Mouse (Mus musculus) gastrocnemius, adult 18-20 months (tissue): ENCODE results near the gene Vapb. TPM values are rescaled to one million over a fixed set of nuclear protein-coding genes. Genes with fewer than 3 reads are reported as not detected.
"Not testable (repeated sequence)": the region's sequence is repeated elsewhere in the genome, so short reads cannot be mapped to it uniquely, and the experiment has no call there.

Experiments used
- DNase-seq: peaks from one replicate; pipeline ENCODE4 v3.0.0; 2021; ENCODE audit warnings: low spot score
- long read RNA-seq, 2 experiments: library from polyadenylated mRNA; stranded (forward); transcript quantifications; one replicate each; pipeline ENCODE4 v2.0.0; 2021
- total RNA-seq, 2 experiments: library from RNA; stranded (reverse); gene quantifications; 2 replicates each; pipeline ENCODE4 v1.2.3; 2021

Vapb gene
- 100 to 1,000 TPM; 160 to 163 TPM for total RNA-seq
- long read RNA-seq, experiment 1, full-length matches to known transcripts = 6 of 14 reads
- long read RNA-seq, experiment 1, partial matches to known transcripts = 0 of 14 reads
- long read RNA-seq, experiment 1, other reads (novel, unspliced or antisense) = 8 of 14 reads
- long read RNA-seq, experiment 2, full-length matches to known transcripts = 7 of 17 reads
- long read RNA-seq, experiment 2, partial matches to known transcripts = 0 of 17 reads
- long read RNA-seq, experiment 2, other reads (novel, unspliced or antisense) = 10 of 17 reads

DNA sequence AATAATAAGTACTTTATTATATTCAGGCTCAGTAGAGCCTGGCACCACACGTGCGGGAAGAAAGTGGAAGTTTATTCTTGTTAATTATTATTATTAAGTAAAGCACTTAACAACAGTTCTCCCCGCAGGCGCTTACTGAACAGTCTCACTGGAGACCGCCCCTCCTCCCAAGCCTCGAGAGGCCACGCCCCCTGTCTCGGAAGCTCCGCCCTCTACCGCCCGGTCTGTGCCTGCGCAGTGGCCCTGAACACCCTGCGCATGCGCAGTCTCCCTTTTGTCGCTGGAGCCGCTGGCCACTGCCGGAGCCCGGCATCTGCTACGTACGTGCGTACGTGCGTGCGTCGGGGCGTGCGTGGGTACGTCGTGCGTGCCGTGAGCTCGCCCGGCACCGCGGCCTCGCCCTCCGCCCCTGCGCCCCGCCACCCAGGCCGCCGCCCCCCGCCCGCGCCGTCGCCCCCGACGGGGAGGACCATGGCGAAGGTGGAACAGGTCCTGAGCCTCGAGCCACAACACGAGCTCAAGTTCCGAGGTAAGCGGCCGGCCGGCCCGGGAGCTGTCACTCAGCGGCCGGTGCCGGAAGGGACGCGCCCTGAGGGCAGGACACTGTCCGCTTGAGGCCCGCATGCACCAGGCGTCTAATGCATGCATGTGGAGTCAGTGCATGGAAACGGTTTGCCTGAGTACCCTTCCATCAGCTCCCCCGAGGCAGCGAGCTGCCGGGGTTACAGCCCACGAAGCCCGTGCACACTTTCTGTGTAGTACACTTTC, at the start of gene Vapb:
Vapb (plus strand) TSS at position 290 of the 768 bp plus-strand sequence.
- peak; percentile 99 for DNase-seq

DNA sequence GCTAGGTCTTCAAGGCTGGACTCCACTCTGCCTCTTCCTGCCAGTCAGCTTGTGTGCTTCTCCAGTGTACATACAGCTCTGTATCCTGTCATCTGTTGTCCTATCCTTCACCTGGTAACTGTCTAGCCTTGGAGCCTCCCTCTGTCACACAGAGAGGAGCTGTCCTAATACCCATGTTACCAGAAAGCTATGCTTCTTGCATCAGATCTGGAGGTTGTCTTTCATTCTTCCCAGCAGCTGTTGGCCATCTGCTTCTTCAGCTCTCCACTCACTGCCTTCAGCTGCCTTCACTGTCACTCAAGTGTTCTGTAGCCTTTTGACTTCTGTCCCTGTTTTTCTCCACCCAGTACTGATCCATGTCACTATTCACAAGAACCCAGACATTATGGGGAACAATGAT, 47.5 kb upstream of the Vapb start:
- no peak for DNase-seq

DNA sequence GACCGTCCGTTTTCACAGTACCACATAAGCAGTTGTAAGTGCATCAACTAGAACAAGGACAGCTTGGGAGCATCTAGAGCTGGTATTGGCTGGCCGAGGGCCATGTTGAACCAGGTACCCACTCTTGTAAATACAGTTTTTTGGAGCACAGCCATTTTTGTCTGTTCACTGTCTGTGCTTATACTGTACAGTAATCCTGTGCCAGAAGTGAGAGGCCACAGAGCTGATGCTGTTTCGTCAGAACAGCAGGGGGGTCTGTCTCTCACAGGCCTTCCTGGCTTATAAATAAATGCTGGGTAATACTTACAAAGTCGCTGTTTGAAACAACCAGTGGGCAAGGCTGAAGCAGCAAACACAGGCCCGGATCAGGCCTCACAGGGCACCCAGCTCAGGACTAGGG, 45.6 kb upstream of the Vapb start:
- DNase-seq = no peak

DNA sequence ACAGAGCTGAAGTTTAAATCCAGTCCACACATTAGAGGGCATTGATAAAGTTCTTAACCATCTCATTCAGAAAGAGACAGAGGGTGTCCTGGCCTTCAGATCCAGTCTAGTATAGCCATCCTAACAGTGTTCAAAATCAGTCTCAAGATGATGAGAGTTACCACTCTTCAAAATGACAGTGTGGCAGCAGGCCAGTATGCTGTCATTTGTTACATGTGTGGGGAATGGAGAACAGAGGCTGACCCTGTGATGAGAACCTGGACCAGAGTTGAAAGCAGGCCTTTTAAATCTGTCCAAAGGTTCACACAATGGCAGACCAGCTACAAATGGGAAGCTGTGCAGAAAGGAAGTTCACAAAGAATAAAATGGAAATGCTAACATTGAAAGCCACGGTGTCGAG, 44.6 kb upstream of the Vapb start:
- no peak for DNase-seq

DNA sequence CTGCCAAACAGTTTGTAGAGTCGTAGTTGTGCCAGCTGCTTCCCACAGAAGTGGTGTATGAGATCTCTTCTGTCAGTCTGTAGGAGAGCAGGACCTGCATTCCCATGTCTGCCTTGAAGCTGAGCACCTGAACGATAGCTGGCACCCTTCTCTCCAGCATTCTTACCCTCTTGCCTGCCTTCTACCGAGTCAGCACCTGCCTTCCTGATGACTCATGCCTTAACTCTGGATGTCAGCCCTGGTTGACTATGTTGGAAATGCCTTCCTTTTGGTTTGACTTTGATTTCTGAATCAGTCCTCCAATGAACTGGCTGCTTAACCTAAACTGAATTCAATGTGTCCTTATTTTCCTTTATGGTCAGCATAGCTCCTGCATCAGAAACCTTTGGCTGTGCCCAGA, 38.5 kb upstream of the Vapb start:
- no peak for DNase-seq

DNA sequence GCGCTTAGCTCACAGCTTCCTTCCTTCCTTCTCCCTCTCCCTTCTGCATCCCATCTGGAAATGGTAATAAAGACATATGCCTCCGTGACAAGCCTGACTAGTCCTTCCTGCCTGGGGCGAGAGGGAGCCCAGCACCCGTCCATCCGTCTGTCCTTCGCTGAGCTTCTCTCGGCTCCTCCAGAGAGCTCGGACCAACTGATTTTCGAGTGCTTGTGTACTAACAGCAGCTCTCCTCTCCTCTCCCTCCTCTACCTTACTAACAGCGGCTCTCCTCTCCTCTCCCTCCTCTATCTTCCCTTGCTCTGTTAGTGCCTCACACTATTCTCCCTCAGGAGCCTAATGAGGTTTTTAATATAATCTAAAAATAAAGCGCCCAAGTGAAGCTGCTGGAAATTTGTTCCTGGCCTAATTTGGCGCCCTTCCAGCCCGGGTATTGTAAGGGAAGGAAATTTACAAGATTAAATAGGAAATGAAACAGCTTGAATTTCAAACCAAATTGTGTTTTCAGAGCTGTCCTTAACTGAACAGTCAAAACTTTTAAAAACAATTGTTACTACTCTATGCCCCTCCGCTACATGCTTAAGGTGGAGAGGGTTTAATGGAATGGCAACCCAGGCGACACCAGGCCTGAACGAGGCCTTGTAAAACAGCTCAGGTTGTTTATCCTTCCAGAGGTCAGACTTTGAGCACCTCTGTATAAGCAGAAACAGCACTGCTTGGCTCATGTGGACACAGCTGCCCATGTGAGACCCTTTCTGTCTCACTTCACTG, 35.0 kb upstream of the Vapb start:
- no peak for DNase-seq

DNA sequence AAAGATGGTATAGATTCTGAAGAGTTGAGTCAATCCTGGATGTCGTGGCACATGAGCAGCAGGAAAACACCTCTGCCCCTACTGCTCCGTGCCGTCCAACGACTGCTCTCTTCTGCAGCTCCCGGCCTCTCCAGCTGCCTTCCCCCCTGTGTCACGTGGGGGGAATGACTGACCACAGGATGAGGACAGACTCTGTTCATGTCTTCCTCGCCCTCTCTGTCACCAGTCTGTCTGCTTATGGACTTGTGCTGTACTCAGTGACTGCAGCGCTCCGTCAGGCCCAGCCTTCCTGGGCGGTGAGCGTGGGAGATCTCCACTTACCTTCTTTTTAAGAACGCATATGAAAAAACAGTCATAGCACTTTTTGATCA, 34.5 kb upstream of the Vapb start:
- no peak for DNase-seq

DNA sequence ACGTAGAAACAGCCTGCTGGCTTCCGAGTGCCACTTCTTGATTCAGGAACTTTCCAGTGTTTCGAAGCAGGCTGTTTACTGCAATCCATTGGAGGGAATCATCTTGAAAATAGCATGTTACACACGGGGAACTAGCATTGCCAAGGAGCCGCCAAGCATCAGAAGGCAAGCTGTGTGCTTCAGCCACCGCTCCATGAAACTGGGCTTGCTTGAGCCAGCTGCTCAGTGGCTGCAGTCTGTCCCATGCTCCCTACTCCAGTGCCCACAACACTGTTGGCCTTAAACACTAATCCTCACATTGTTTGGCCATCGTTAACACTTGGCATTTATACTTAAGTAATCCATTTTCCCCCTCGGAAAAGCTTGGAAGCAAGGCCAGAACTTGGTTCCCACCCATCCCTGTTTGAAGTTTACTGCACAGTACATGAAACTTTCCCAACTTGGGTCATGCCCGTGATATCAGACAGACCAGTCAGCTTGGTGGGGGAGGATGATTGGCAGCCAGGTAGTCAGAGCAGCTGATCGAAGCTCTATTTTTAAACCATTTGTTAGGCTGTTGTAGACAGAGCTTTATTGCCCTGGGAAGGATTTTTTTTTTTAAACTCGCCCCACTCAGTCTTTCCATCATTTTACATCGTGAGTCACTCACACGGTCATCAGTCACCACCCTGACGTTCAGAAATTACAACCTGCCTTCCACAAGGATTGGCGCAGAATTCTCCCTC, 31.3 kb upstream of the Vapb start:
- no peak for DNase-seq

DNA sequence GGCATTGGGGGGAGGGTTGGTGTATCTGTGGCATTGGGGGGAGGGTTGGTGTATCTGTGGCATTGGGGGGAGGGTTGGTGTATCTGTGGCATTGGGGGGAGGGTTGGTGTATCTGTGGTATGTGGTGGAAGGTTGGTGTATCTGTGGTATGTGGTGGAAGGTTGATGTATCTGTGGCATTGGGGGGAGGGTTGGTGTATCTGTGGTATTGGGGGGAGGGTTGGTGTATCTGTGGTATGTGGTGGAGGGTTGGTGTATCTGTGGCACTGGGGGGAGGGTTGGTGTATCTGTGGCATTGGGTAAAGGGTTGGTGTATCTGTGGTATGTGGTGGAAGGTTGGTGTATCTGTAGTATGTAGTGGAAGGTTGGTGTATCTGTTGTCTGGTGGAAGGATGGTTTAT, 29.7 kb upstream of the Vapb start:
- not testable (repeated sequence) for DNase-seq

DNA sequence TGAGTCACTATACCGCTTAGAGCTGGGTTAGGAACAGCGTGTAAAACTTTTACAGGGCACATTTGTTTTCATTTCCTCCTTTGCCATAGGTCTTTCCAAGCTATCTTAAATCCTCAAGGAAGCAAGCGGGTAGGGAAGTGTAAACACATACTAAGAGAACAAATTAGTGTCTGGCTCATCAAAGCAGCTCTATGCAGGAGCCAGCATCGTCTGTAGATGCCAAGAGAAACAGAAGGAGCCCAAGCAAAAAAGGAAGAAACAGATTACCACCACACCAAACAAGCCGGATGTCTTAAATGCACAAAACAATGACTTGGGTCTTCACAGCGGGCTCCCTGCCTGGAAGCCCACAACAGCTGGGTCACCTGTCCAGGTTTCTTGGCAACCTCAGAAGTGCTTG, 27.1 kb upstream of the Vapb start:
- DNase-seq = no peak

DNA sequence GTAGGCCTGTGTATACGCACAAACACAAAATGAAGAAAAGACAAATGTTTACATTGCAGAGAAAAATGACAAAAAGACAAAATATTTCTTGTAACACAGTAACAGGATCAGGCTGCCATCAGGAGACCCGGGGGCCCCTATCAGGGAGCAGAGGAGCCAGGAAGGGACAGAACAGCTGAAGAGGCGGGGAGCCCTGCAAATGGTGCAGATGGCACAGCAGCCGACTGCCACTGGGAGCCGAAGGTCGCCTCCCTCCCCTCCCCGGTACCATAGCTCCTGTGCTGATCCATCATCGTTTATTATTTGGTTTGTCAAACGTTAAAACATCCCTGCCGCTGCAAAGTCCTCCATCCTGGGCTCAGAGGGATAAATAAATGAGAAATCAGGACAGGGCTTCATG, 24.7 kb upstream of the Vapb start:
- DNase-seq = no peak

DNA sequence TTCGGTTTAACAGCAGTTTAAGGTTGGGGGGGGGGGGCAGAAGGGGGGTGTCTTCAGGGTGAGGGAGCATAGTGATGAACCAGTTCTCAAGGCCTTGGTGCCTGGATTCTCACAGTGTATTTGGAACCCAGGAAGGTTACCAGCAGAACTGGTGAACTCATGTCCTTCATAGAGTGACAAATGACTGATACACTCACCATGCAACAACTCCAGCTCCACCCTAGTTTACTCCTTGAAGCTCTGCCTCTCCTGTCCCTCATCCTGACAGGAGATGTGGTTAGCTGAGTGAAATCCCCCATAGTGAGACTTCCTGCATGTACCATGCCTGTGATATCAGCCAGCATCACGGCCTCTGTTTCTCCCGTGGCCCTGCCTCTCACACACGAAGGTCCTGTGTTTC, 24.1 kb upstream of the Vapb start:
- DNase-seq = no peak

DNA sequence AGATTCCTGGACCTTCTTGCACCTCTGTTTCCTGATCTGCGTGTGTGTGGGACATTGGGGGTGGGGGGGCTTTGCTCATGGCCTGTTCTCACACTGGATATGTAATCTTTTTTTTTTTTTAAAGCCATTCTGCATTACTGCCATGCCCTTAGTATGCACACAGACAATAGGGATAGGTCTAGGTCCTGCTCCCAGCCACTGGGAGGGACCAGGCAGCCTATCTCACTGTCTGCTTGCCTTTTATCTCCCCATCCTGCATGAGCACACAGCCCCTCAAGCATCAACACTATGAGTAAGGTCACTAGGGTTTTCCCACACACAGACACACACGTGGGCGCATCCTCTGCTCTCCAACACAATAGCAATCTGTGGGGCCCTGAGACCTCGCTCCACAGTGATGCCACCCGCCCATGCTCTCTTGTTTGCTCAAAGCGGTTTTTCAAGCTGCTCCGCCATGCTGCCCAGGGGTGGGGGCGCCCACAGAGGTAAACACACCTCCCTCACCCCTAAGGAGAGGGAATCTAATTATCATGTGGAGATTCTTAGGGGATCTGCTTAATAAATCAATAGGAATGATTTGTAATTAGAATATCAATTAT, 22.6 kb upstream of the Vapb start:
- no peak for DNase-seq

DNA sequence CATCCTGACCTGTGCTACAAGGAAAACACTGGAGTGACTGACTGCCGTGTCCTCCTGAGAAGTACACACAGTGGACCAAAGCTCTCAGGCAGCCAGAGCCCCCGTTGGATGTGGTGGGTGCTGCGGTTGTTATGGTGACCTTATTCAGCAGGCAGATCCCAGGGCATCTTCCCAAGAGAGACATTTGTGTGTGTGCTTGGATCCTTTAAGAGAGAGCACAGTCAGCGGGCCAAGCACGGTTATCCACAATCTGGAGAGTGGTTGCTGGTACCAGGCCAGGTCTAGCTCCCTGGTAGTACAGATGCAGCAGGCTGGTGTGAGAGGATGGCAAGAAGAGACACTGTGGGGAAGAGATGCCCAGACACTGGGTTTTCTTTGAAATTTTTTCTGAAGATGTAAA, 20.3 kb upstream of the Vapb start:
- DNase-seq = no peak

DNA sequence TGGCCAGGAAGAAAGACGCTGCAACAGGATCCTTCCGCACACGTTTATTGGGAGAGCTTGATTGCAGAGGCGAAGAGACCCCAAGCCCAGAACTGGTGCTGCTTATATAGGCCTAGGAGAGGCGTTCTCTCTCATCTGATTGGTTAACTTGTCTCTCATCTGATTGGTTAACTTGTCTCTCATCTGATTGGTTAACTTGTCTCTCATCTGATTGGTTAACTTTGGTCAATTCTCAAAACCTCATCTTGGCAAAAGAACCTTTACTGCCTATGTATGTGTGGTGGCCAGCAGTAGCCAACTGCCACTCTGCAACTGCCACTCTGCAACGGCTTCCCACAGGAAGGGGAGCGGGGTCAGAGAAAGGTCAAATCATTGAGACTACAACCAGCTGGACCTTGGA, 18.2 kb upstream of the Vapb start, which contains the start of gene 1700010B08Rik:
1700010B08Rik (plus strand) TSS at position 301 of the 400 bp plus-strand sequence.
- not testable (repeated sequence) for DNase-seq

DNA sequence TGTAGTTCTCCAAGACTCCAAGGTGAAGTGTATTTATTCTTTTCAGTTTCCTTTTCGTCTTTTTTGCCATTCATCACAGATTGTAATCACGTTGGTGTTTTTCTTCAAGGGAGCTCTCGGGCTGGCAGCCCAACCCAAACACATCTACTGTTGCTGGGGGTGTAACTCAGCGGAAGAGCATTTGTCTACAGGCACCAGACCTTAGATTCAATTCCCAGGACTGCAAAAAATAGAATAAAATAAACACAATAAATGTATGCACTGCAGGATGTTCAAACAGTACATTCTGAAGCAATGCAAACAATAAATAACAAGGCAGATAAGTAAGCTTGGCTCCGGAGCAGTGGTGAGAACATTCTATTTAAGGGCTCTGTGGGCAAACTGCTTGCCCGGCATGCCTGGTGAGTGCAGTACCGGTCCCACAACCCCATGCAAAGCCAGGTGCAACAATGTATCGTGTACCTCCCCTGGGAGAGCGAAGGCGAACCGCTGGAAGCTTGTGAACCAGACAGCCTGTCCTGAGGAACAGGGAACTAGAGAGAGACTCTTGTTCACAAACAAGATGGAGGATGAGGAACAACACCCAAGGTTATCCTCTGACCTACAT, 15.0 kb upstream of the Vapb start:
- DNase-seq = no peak

DNA sequence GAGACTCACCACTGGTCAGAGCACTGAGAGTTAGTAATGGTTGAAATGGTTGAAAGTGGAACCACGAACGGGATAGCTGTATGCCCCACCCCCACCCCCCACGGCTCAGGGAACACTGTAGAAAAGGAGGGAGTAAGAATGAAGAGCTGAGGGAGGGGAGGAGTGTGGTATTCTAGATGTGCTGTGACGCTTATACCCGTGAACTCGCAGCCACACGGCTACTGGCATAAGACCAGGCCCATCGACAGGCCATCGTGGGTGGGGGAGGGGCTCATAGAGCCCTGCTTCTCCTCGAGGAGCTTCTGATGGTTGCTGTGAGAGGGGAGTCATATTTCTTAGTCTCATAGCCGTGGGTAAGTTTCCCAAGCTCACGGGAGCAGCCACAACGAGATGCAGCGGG, 12.9 kb upstream of the Vapb start:
- DNase-seq = no peak

DNA sequence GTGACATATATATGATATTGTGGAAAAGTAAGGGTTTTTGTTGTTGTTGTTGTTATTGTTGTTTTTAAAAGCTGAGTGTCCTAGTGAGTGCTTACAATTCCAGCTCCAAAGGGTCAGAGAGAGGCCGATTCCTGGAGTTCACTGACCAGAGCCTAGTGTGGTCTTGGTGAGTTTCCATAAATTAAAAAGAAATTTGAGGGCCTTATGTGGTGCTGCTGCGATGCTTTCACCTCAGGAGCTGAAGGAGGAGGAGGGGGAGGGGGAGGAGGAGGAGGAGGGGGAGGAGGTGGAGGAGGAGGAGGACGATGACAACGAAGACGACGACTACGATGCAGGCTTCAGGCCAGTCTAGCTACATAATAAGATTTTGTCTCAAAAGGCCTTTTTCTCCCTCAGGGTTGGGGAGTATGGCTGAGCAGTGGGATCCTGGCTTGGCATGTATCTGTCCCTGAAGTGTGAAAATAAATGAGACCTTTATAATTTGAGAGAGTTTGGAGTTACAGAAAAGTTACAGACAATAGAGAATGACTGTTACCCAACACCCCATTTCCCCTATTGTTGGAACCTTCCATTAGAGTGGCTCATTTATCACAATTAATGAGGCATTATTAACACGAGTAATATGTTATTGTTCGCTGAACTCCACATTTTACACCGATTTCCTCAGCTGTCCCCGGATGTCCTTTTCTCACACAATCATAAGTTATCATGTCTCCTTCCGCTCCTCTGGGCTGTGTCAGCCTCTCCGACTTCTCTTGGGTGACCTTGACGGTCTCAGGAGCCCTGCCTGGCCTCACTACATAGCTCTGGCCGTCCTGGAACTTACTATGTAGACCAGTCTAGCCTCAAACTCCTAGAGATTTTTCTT, 12.1 kb upstream of the Vapb start:
- DNase-seq = no peak

DNA sequence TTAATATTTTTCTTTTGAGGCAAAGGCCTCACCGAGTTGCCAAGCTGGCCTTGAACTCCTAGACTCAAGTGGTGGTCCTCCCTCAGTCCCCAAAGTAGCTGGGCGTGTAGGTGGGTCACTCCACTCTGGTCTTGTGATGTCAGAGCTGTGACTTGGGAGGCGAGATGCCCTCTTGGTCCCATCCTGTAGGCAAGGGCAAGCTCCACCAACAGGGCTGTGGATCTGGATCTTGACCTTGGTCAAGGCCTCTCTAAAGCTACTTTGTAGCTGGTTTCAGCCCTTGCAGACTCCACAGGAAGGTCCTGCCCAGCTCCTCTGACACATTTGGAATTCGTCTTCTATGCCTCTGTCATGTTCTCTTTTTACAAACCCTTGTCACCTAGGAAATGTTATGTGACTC, 11.5 kb upstream of the Vapb start:
- no peak for DNase-seq

DNA sequence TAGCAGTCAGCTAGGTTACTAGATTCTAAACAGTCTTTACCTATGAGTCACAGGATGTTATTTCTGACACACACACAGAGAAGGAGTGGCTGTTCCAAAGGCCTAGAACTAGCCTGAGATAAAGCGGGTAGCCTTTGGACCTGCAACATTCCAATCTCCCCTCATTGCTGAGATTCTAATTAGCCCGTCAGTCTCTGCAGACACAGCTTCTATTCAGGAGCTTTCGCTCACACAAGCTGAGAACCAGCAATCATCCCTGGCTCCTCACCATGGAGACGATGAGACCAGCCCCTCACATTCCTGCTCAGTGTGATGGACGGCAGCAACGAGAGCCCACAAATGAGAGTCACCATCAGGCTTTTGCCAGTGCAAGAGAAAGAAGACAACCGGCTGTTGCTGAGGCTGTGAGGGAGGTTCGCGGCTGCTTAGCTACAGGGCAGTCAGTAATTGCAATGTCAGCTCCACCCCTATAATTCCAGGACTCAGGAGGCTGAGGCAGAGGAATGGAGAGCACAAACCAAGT, 6.8 kb upstream of the Vapb start:
- no peak for DNase-seq
